Mouse (Mus musculus): Measurements from ENCODE around the gene Sik1. TPM values are rescaled to one million over a fixed set of nuclear protein-coding genes. Genes with fewer than 3 reads are reported as not detected.
A peak's percentile ranks its signal among the peaks of the same experiment; 100 is the strongest.

The Sik1 gene
- polyA plus RNA-seq, 1 experiment = 60.5 TPM

- 26% methylated on average over 13 of the region's 13 CpGs for WGBS
- H3K4me1 ChIP-seq (ENCODE audit: control insufficient read depth, insufficient read depth, low read length) = peaks cover 6% of the 10 kb centered on the region
- H3K4me3 ChIP-seq (replicated peaks; ENCODE audit: extremely low read depth, low read depth, low read length) = no peak overlapping the region
- TF ChIP-seq CTCF (IDR thresholded peaks at IDR 0.05; ENCODE audit: insufficient read depth, low read length) (no peak), POLR2A (IDR thresholded peaks at IDR 0.05; ENCODE audit: borderline replicate concordance, extremely low read depth, low read depth, low read length) (peak; percentile 42; the same call in 1 of the 2 replicates)
- DNase-seq = no peak
These were observed 15.4 kb upstream of the Sik1 start for GRCm38 (mm10) chr17:31870931-31871421.

- TF ChIP-seq POLR2A (IDR thresholded peaks at IDR 0.05; ENCODE audit: borderline replicate concordance, extremely low read depth, low read depth, low read length) (no peak), CTCF (IDR thresholded peaks at IDR 0.05; ENCODE audit: insufficient read depth, low read length) (no peak)
- WGBS = 76% methylated on average over 9 of the region's 9 CpGs
- Histone ChIP-seq H3K4me1 (ENCODE audit: control insufficient read depth, insufficient read depth, low read length) (peaks cover 6% of the 10 kb centered on the region), H3K4me3 (replicated peaks; ENCODE audit: extremely low read depth, low read depth, low read length) (no peak overlapping the region)
- no peak for DNase-seq
These were observed 14.8 kb upstream of the Sik1 start for GRCm38 (mm10) chr17:31870446-31870845.

GRCm38 (mm10) chr17:31868076-31868475 lies 12.5 kb upstream of the Sik1 start:
- 85% methylated on average over 4 of the region's 4 CpGs for WGBS

GRCm38 (mm10) chr17:31867061-31867460 lies 11.5 kb upstream of the Sik1 start:
- DNase-seq = peak; percentile 1
- WGBS = 97% methylated on average over 7 of the region's 7 CpGs
- Histone ChIP-seq H3K4me1 (ENCODE audit: control insufficient read depth, insufficient read depth, low read length) (0 out of 2 replicates have a peak, but pooled peaks cover under 1% of the 10 kb centered on the region), H3K4me3 (replicated peaks; ENCODE audit: extremely low read depth, low read depth, low read length) (no peak overlapping the region)
- TF ChIP-seq POLR2A (IDR thresholded peaks at IDR 0.05; ENCODE audit: borderline replicate concordance, extremely low read depth, low read depth, low read length) (no peak), CTCF (IDR thresholded peaks at IDR 0.05; ENCODE audit: insufficient read depth, low read length) (no peak)

More at GRCm38 (mm10) chr17:31868076-31868475, 12.5 kb upstream of the Sik1 start:
- Histone ChIP-seq H3K4me1 (ENCODE audit: control insufficient read depth, insufficient read depth, low read length) (no peaks in the 10 kb centered on the region), H3K4me3 (replicated peaks; ENCODE audit: extremely low read depth, low read depth, low read length) (no peak overlapping the region)
- no peak for DNase-seq
- TF ChIP-seq POLR2A (IDR thresholded peaks at IDR 0.05; ENCODE audit: borderline replicate concordance, extremely low read depth, low read depth, low read length) (no peak), CTCF (IDR thresholded peaks at IDR 0.05; ENCODE audit: insufficient read depth, low read length) (no peak)

- DNase-seq = no peak
- 62% methylated on average over 7 of the region's 7 CpGs for WGBS
- TF ChIP-seq POLR2A (IDR thresholded peaks at IDR 0.05; ENCODE audit: borderline replicate concordance, extremely low read depth, low read depth, low read length) (no peak), CTCF (IDR thresholded peaks at IDR 0.05; ENCODE audit: insufficient read depth, low read length) (no peak)
- H3K4me1 ChIP-seq (ENCODE audit: control insufficient read depth, insufficient read depth, low read length) = 0 out of 2 replicates have a peak, but pooled peaks cover 2% of the 10 kb centered on the region
- no peak overlapping the region for H3K4me3 ChIP-seq (replicated peaks; ENCODE audit: extremely low read depth, low read depth, low read length)
These were observed 10.0 kb upstream of the Sik1 start for GRCm38 (mm10) chr17:31865636-31866035.

- WGBS = 67% methylated on average over 11 of the region's 11 CpGs
- Histone ChIP-seq H3K4me1 (ENCODE audit: control insufficient read depth, insufficient read depth, low read length) (0 out of 2 replicates have a peak, but pooled peaks cover 2% of the 10 kb centered on the region), H3K4me3 (replicated peaks; ENCODE audit: extremely low read depth, low read depth, low read length) (no peak overlapping the region)
- no peak for TF ChIP-seq CTCF (IDR thresholded peaks at IDR 0.05; ENCODE audit: insufficient read depth, low read length)
- TF ChIP-seq POLR2A (IDR thresholded peaks at IDR 0.05; ENCODE audit: borderline replicate concordance, extremely low read depth, low read depth, low read length) = no peak
- DNase-seq = peak; percentile 8
These were observed 9.3 kb upstream of the Sik1 start for GRCm38 (mm10) chr17:31864666-31865450.

- TF ChIP-seq POLR2A (IDR thresholded peaks at IDR 0.05; ENCODE audit: borderline replicate concordance, extremely low read depth, low read depth, low read length) (no peak), CTCF (IDR thresholded peaks at IDR 0.05; ENCODE audit: insufficient read depth, low read length) (no peak)
- H3K4me1 ChIP-seq (ENCODE audit: control insufficient read depth, insufficient read depth, low read length) = 0 out of 2 replicates have a peak, but pooled peaks cover 2% of the 10 kb centered on the region
- H3K4me3 ChIP-seq (replicated peaks; ENCODE audit: extremely low read depth, low read depth, low read length) = no peak overlapping the region
- WGBS = 81% methylated on average over 10 of the region's 10 CpGs
- DNase-seq = peak; percentile 2
These were observed 7.7 kb upstream of the Sik1 start for GRCm38 (mm10) chr17:31863151-31863815.

- peaks cover 5% of the 10 kb centered on the region; the same call in 1 of the 2 replicates for H3K4me1 ChIP-seq (ENCODE audit: control insufficient read depth, insufficient read depth, low read length)
- WGBS = 47% methylated on average over 6 of the region's 6 CpGs
- peak; percentile 70 for DNase-seq
- TF ChIP-seq POLR2A (IDR thresholded peaks at IDR 0.05; ENCODE audit: borderline replicate concordance, extremely low read depth, low read depth, low read length) (no peak), CTCF (IDR thresholded peaks at IDR 0.05; ENCODE audit: insufficient read depth, low read length) (no peak)
- H3K4me3 ChIP-seq (replicated peaks; ENCODE audit: extremely low read depth, low read depth, low read length) = no peak overlapping the region
These were observed 6.5 kb upstream of the Sik1 start for GRCm38 (mm10) chr17:31862136-31862535.

- Histone ChIP-seq H3K4me1 (ENCODE audit: control insufficient read depth, insufficient read depth, low read length) (peaks cover 7% of the 10 kb centered on the region; the same call in 1 of the 2 replicates), H3K4me3 (replicated peaks; ENCODE audit: extremely low read depth, low read depth, low read length) (no peak overlapping the region)
- WGBS = 82% methylated on average over 5 of the region's 5 CpGs
- no peak for TF ChIP-seq POLR2A (IDR thresholded peaks at IDR 0.05; ENCODE audit: borderline replicate concordance, extremely low read depth, low read depth, low read length)
- no peak for TF ChIP-seq CTCF (IDR thresholded peaks at IDR 0.05; ENCODE audit: insufficient read depth, low read length)
- peak; percentile 8 for DNase-seq
These were observed 6.1 kb upstream of the Sik1 start for GRCm38 (mm10) chr17:31861661-31862060.
